Mouse (Mus musculus) embryonic facial prominence, embryonic 15.5 days (tissue): ENCODE results near the gene Lpp. TPM values are rescaled to one million over a fixed set of nuclear protein-coding genes. Genes with fewer than 3 reads are reported as not detected.
A peak's percentile ranks its signal among the peaks of the same experiment; 100 is the strongest.

Experiments
- ATAC-seq: fragments of 200-750 bp; cut with Nextera tagmentation; 2 replicates; pipeline ENCODE4 v1.8.0; 2017; ENCODE audit warnings: low read depth, moderate TSS enrichment; ENCODE audit not compliant: insufficient number of reproducible peaks, low FRiP score, low TSS enrichment
- H3K27ac ChIP-seq: fragments of 300-500 bp; sonication (generic); replicated peaks from 2 replicates; pipeline ENCODE4 v1.5.1; 2015; ENCODE audit warnings: mild to moderate bottlenecking, inconsistent platforms
- H3K27me3 ChIP-seq: fragments of 300-500 bp; sonication (generic); 2 replicates; pipeline ENCODE4 v1.6.1; 2015; ENCODE audit warnings: inconsistent platforms
- H3K36me3 ChIP-seq: fragments of 300-500 bp; sonication (generic); 2 replicates; pipeline ENCODE4 v1.6.1; 2015; ENCODE audit warnings: mild to moderate bottlenecking, inconsistent platforms
- H3K4me1 ChIP-seq: fragments of 300-500 bp; sonication (generic); 2 replicates; pipeline ENCODE4 v1.6.1; 2015; ENCODE audit warnings: inconsistent platforms
- H3K4me2 ChIP-seq: fragments of 300-500 bp; sonication (generic); replicated peaks from 2 replicates; pipeline ENCODE4 v1.6.1; 2015; ENCODE audit warnings: mild to moderate bottlenecking, inconsistent platforms
- H3K4me3 ChIP-seq: fragments of 300-500 bp; sonication (generic); replicated peaks from 2 replicates; pipeline ENCODE4 v1.5.1; 2015; ENCODE audit warnings: mild to moderate bottlenecking, inconsistent platforms
- H3K9ac ChIP-seq: fragments of 300-500 bp; sonication (generic); 2 replicates; pipeline ENCODE4 v1.6.1; 2015; ENCODE audit warnings: inconsistent platforms
- H3K9me3 ChIP-seq: fragments of 300-500 bp; sonication (generic); replicated peaks from 2 replicates; pipeline ENCODE4 v1.6.1; 2016; ENCODE audit warnings: inconsistent platforms
- WGBS: fragments of 180-500 bp; shearing (Covaris S2); methylation state at CpG from one replicate; pipeline ENCODE4 v1.1.7; 2015; 5-methylcytosine and 5-hydroxymethylcytosine counted together
- polyA plus RNA-seq: library from polyadenylated mRNA; unstranded; fragments of >200 nt; fragmentation: Nextera tagmentation; extraction: Ambion mirVana; gene quantifications from 2 replicates; pipeline ENCODE4 v1.2.1, GENCODE M21; 2015

Lpp gene
- polyA plus RNA-seq, 1 experiment from 2014 or later, result 52.8 TPM

GRCm38 (mm10) chr16:24376478-24376877 is 16.8 kb upstream of the Lpp start:
- Histone ChIP-seq H3K27me3 (no peaks in the 10 kb centered on the region), H3K36me3 (no peaks in the 10 kb centered on the region), H3K9me3 (no peaks in the 10 kb centered on the region), H3K27ac (no peak overlapping the region), H3K9ac (no peak overlapping the region), H3K4me3 (no peak overlapping the region), H3K4me2 (no peak overlapping the region), H3K4me1 (no peaks in the 10 kb centered on the region)
- ATAC-seq, result no peak

GRCm38 (mm10) chr16:24390596-24390995 is 2.7 kb upstream of the Lpp start:
- H3K9me3 ChIP-seq, result no peaks in the 10 kb centered on the region
- no peaks in the 10 kb centered on the region for H3K27me3 ChIP-seq
- WGBS, result 86% methylated on average over 5 of the region's 5 CpGs
- H3K27ac ChIP-seq, result no peak overlapping the region
- no peak for ATAC-seq
- H3K4me3 ChIP-seq, result no peak overlapping the region
- H3K9ac ChIP-seq, result no peak overlapping the region
- no peak overlapping the region for H3K4me2 ChIP-seq
- H3K36me3 ChIP-seq, result no peaks in the 10 kb centered on the region
- peaks cover 19% of the 10 kb centered on the region for H3K4me1 ChIP-seq

GRCm38 (mm10) chr16:24391111-24391510 is 2.2 kb upstream of the Lpp start:
- no peaks in the 10 kb centered on the region for H3K27me3 ChIP-seq
- no peaks in the 10 kb centered on the region for H3K9me3 ChIP-seq
- H3K4me2 ChIP-seq, result no peak overlapping the region
- no peak overlapping the region for H3K4me3 ChIP-seq
- H3K36me3 ChIP-seq, result no peaks in the 10 kb centered on the region
- peaks cover 21% of the 10 kb centered on the region for H3K4me1 ChIP-seq
- 89% methylated on average over 3 of the region's 3 CpGs for WGBS
- no peak overlapping the region for H3K27ac ChIP-seq
- ATAC-seq, result no peak
- H3K9ac ChIP-seq, result no peak overlapping the region

GRCm38 (mm10) chr16:24391901-24392300 is 1.4 kb upstream of the Lpp start:
- no peak overlapping the region for H3K9ac ChIP-seq
- no peaks in the 10 kb centered on the region for H3K9me3 ChIP-seq
- no peaks in the 10 kb centered on the region for H3K36me3 ChIP-seq
- H3K4me2 ChIP-seq, result peak overlapping the region; percentile 71
- WGBS, result 88% methylated on average over 7 of the region's 7 CpGs
- no peak for ATAC-seq
- peak overlapping the region; percentile 99 for H3K27ac ChIP-seq
- H3K27me3 ChIP-seq, result no peaks in the 10 kb centered on the region
- no peak overlapping the region; the same call in 1 of the 2 replicates for H3K4me3 ChIP-seq
- H3K4me1 ChIP-seq, result peaks cover 28% of the 10 kb centered on the region

GRCm38 (mm10) chr16:24393556-24394210 is 376 bp downstream of the Lpp start:
- Histone ChIP-seq H3K36me3 (no peaks in the 10 kb centered on the region), H3K4me1 (peaks cover 41% of the 10 kb centered on the region), H3K9ac (peak overlapping the region; percentile 91), H3K9me3 (no peaks in the 10 kb centered on the region), H3K4me3 (peak overlapping the region; percentile 84), H3K4me2 (peak overlapping the region; percentile 71), H3K27ac (peak overlapping the region; percentile 99), H3K27me3 (no peaks in the 10 kb centered on the region)
- ATAC-seq, result peak; percentile 77
- under 1% methylated on average over 53 of the region's 76 CpGs for whole genome bisulfite sequencing

- H3K9me3 ChIP-seq, result no peaks in the 10 kb centered on the region
- no peaks in the 10 kb centered on the region for H3K36me3 ChIP-seq
- peak overlapping the region; percentile 71 for H3K4me2 ChIP-seq
- 4% methylated on average over 18 of the region's 18 CpGs for WGBS
- peaks cover 41% of the 10 kb centered on the region for H3K4me1 ChIP-seq
- H3K9ac ChIP-seq, result peak overlapping the region; percentile 91
- H3K27ac ChIP-seq, result peak overlapping the region; percentile 99
- H3K27me3 ChIP-seq, result no peaks in the 10 kb centered on the region
- ATAC-seq, result no peak
- H3K4me3 ChIP-seq, result peak overlapping the region; percentile 84
These were observed 1.1 kb downstream of the Lpp start for GRCm38 (mm10) chr16:24394211-24394991.

GRCm38 (mm10) chr16:24395100-24395499 is 1.8 kb downstream of the Lpp start:
- ATAC-seq, result no peak
- peaks cover 41% of the 10 kb centered on the region for H3K4me1 ChIP-seq
- no peaks in the 10 kb centered on the region for H3K9me3 ChIP-seq
- peak overlapping the region; percentile 84 for H3K4me3 ChIP-seq
- no peaks in the 10 kb centered on the region for H3K36me3 ChIP-seq
- 64% methylated on average over 2 of the region's 2 CpGs for WGBS
- peak overlapping the region; percentile 99 for H3K27ac ChIP-seq
- H3K4me2 ChIP-seq, result peak overlapping the region; percentile 71
- H3K9ac ChIP-seq, result no peak overlapping the region
- no peaks in the 10 kb centered on the region for H3K27me3 ChIP-seq

GRCm38 (mm10) chr16:24396504-24396903 is 3.2 kb downstream of the Lpp start:
- 88% methylated on average over 7 of the region's 7 CpGs for WGBS
- ATAC-seq, result no peak
- H3K27ac ChIP-seq, result no peak overlapping the region
- no peak overlapping the region for H3K4me2 ChIP-seq
- H3K9me3 ChIP-seq, result no peaks in the 10 kb centered on the region
- H3K4me3 ChIP-seq, result no peak overlapping the region
- peaks cover 41% of the 10 kb centered on the region for H3K4me1 ChIP-seq
- no peaks in the 10 kb centered on the region for H3K27me3 ChIP-seq
- no peak overlapping the region for H3K9ac ChIP-seq
- no peaks in the 10 kb centered on the region for H3K36me3 ChIP-seq

GRCm38 (mm10) chr16:24398476-24398875 is 5.2 kb downstream of the Lpp start:
- no peaks in the 10 kb centered on the region for H3K27me3 ChIP-seq
- peaks cover 38% of the 10 kb centered on the region for H3K4me1 ChIP-seq
- no peak overlapping the region for H3K4me2 ChIP-seq
- H3K36me3 ChIP-seq, result 0 out of 2 replicates have a peak, but pooled peaks cover 2% of the 10 kb centered on the region
- H3K27ac ChIP-seq, result no peak overlapping the region
- H3K4me3 ChIP-seq, result no peak overlapping the region
- no peak for ATAC-seq
- H3K9ac ChIP-seq, result no peak overlapping the region
- H3K9me3 ChIP-seq, result no peaks in the 10 kb centered on the region
- WGBS, result 71% methylated on average over 4 of the region's 4 CpGs

- WGBS, result 89% methylated on average over 3 of the region's 3 CpGs
- Histone ChIP-seq H3K9ac (no peak overlapping the region), H3K4me3 (no peak overlapping the region), H3K27me3 (no peaks in the 10 kb centered on the region), H3K4me1 (peaks cover 38% of the 10 kb centered on the region), H3K9me3 (no peaks in the 10 kb centered on the region), H3K4me2 (no peak overlapping the region), H3K27ac (no peak overlapping the region), H3K36me3 (peaks cover 6% of the 10 kb centered on the region; the same call in 1 of the 2 replicates)
- no peak for ATAC-seq
These were observed 5.6 kb downstream of the Lpp start for GRCm38 (mm10) chr16:24398893-24399292.

- H3K36me3 ChIP-seq, result peaks cover 11% of the 10 kb centered on the region
- no peaks in the 10 kb centered on the region for H3K27me3 ChIP-seq
- 71% methylated on average over 5 of the region's 5 CpGs for WGBS
- no peaks in the 10 kb centered on the region for H3K9me3 ChIP-seq
- no peak for ATAC-seq
- H3K4me3 ChIP-seq, result no peak overlapping the region
- no peak overlapping the region for H3K4me2 ChIP-seq
- H3K27ac ChIP-seq, result no peak overlapping the region
- peaks cover 33% of the 10 kb centered on the region for H3K4me1 ChIP-seq
- no peak overlapping the region for H3K9ac ChIP-seq
These were observed 6.2 kb downstream of the Lpp start for GRCm38 (mm10) chr16:24399524-24399923.
